Mouse (Mus musculus) cerebellum, adult 11 months (tissue): ENCODE data around the gene Map4k5.

Source experiments
- DNase-seq: peaks from one replicate; pipeline ENCODE4 v3.0.0; 2022

Map4k5 gene

GRCm38 (mm10) chr12:69892371-69893251 lies at the start of gene Map4k5, which contains the start of gene Atl1:
Gene Map4k5 (minus strand): TSS chr12:69893200.
Gene Atl1 (plus strand): TSS chr12:69892614.
- DNase-seq, result peak; percentile 88

GRCm38 (mm10) chr12:69941655-69942329 lies 48.8 kb upstream of the Map4k5 start:
- no peak for DNase-seq

- DNase-seq, result no peak
Observed at GRCm38 (mm10) chr12:69939291-69939690, 46.3 kb upstream of the Map4k5 start.

GRCm38 (mm10) chr12:69937731-69938130 lies 44.7 kb upstream of the Map4k5 start:
- no peak for DNase-seq

GRCm38 (mm10) chr12:69926716-69927115 lies 33.7 kb upstream of the Map4k5 start:
- no peak for DNase-seq

- DNase-seq, result no peak
Observed at GRCm38 (mm10) chr12:69924012-69924411, 31.0 kb upstream of the Map4k5 start.

- no peak for DNase-seq
Observed at GRCm38 (mm10) chr12:69923603-69924002, 30.6 kb upstream of the Map4k5 start.

GRCm38 (mm10) chr12:69923128-69923527 lies 30.1 kb upstream of the Map4k5 start:
- no peak for DNase-seq

- DNase-seq, result no peak
Observed at GRCm38 (mm10) chr12:69922099-69922498, 29.1 kb upstream of the Map4k5 start.

GRCm38 (mm10) chr12:69917870-69918269 lies 24.9 kb upstream of the Map4k5 start:
- DNase-seq, result no peak

GRCm38 (mm10) chr12:69912737-69913136 lies 19.7 kb upstream of the Map4k5 start:
- DNase-seq, result no peak

GRCm38 (mm10) chr12:69911906-69912305 lies 18.9 kb upstream of the Map4k5 start:
- no peak for DNase-seq

GRCm38 (mm10) chr12:69908511-69908900 lies 15.5 kb upstream of the Map4k5 start:
- peak; percentile 73 for DNase-seq

- DNase-seq, result peak; percentile 71
Observed at GRCm38 (mm10) chr12:69907667-69908510, 14.9 kb upstream of the Map4k5 start.

- no peak for DNase-seq
Observed at GRCm38 (mm10) chr12:69904991-69905390, 12.0 kb upstream of the Map4k5 start.

GRCm38 (mm10) chr12:69898119-69898518 lies 5.1 kb upstream of the Map4k5 start:
- DNase-seq, result no peak

GRCm38 (mm10) chr12:69895046-69895445 lies 2.0 kb upstream of the Map4k5 start:
- no peak for DNase-seq

GRCm38 (mm10) chr12:69893927-69894326 lies 927 bp upstream of the Map4k5 start:
- DNase-seq, result no peak

- no peak for DNase-seq
Observed at GRCm38 (mm10) chr12:69891721-69892120, 1.3 kb downstream of the Map4k5 start.

- no peak for DNase-seq
Observed at GRCm38 (mm10) chr12:69890476-69890875, 2.5 kb downstream of the Map4k5 start.

- DNase-seq, result no peak
Observed at GRCm38 (mm10) chr12:69890051-69890450, 2.9 kb downstream of the Map4k5 start.

GRCm38 (mm10) chr12:69888345-69888744 lies 4.7 kb downstream of the Map4k5 start:
- DNase-seq, result no peak

GRCm38 (mm10) chr12:69887776-69888175 lies 5.2 kb downstream of the Map4k5 start:
- no peak for DNase-seq
